Mouse (Mus musculus) spleen, adult 2 months (tissue): ENCODE measurements around the gene Gosr2.

Source experiments
- CTCF ChIP-seq: fragments of 200-500 bp; IDR thresholded peaks from 2 replicates; pipeline ENCODE4 v1.5.1; 2011; ENCODE audit warnings: mild to moderate bottlenecking, inconsistent platforms; ENCODE audit not compliant: insufficient read depth, insufficient read length, insufficient replicate concordance; ENCODE audit errors: extremely low read depth
- POLR2A ChIP-seq: fragments of 200-500 bp; IDR thresholded peaks from 2 replicates; pipeline ENCODE4 v1.6.1; 2011; ENCODE audit warnings: low read depth, low read length, inconsistent platforms

DNA sequence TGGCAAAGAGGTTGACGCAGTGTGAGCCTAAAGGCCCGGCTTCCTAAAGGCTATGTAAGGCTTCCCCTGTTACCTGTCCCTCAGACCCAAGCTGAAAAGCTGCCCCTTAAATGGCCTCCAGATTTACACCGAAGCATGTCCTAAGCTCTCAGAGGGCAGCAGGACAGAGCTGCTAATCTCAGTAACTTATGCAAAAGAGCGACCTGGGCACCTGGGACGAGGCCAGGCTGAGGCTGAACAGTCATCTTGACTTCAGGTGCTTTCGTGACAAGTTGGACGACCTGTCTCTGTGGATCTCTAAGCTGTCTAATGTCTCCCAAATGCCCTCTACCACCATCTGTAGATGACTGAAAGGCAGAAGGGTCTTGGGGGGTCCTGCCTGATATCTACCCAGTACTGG is 34.6 kb upstream of the Gosr2 start:
- TF ChIP-seq CTCF (no peak), POLR2A (no peak)
